Comparison of ENCODE assay signal across 1 mouse cellular context in the genomic region with DNA sequence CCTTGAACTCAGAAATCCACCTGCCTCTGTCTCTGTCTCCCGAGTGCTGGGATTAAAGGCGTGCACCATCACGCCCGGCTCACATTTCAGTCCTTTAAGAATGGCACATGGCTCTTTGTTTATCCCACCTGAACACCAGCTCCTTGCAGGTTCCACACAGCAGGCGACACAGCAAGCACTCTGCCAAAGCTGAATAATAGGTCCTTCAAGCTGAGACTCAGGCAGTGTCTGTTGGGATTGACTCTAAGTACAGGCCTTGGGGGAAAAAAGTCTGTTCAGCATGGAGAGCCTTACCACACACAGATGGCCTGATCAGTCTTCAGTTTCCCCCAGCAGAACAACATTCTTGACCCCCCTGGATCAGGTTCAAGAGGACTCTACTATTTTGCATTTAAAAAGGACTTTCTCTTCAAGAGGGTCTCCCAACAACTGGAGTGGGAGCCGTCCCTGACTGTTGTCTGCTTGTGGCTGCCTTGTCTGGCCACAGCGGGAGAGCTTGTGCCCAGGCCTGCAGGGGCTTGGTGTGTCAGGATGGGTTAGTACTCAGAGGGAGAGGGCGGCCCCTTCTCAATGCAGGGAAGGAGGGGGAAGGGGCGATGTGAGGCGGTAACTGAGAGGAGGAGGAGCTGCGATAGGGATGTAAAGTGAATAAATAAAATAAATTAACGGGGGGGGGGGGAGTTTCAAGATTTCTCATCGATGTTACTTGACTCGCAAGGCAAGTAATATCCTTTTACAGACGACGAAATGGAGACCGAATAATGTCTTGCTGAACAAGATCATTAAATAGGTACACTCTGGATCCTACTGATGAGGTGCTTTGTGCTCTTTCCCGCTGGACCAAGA.
TF ChIP-seq lines count a peak whose summit lies in the region.

No protein-coding gene starts in this region.

TF ChIP-seq in ES-E14, 5 proteins besides CTCF, POLR2A, EP300 and RAD21:
- TF ChIP-seq MAFK (IDR thresholded peaks at IDR 0.05; ENCODE audit: insufficient read depth, low read depth, low read length) (peak; percentile 43; the same call in 1 of the 2 replicates), ZNF384 (IDR thresholded peaks at IDR 0.05; ENCODE audit: low read depth, low read length) (no peak)
TF ChIP-seq in ES-E14: peak in this region for 1.
